Mouse (Mus musculus) left cerebral cortex, postnatal 4 days (tissue): ENCODE measurements at regions not wholly inside any gene's neighbourhood (a gene's known extent, or its start where the extent isn't known, plus 50 kb on each side); places are given as distances from the start of the nearest gene placed in this dataset.
"Not testable (repeated sequence)": the region's sequence is repeated elsewhere in the genome, so short reads cannot be mapped to it uniquely, and the experiment has no call there.

Source experiments
- DNase-seq: peaks from one replicate; pipeline ENCODE4 v3.0.0-alpha.2; 2022
- intact Hi-C: fragments of 180-260 bp; cut with DNase I; formaldehyde crosslinking; loops from one replicate; pipeline ENCODE4 v1.15.1; 2025

GRCm38 (mm10) chr17:10150403-10150689, 169.3 kb downstream of the Qk start:
- intact Hi-C loops, DNase-seq: not testable (repeated sequence)

DNA sequence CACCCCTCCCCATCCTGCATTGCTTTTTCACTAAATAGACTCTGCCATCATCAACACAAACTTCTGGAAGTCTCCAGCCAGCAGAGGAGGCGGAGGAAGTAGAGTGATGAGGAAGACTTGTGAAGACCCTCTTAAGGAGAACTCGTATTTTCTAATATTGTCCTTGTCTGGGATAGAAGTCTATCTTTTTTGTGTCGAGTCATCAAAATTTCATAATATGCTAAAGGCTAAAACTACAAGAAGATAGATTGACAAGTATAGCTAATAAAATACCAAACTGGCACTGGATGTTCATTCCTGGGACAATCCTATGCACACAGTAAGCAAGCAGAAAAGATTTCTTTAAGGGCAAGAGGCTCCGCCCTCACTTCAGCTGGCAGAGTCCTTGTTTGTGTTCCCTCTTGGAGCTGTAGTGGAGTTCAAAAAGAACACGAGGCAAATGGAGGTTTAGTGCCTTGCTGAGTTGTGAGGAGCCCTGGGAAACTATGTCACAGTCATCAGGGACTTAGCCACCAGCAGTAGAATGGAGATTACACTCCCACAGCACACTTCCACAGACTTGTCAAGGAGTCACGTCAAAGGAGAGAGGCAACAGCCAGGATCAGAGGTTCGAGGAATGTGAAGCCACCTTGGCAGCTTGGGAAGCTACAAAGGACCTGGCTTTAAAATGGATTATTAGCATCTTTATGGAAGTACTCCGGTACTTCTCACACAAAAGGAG, 169.8 kb downstream of the Qk start:
- DNase-seq: no peak
- intact Hi-C loops: no loop called here

DNA sequence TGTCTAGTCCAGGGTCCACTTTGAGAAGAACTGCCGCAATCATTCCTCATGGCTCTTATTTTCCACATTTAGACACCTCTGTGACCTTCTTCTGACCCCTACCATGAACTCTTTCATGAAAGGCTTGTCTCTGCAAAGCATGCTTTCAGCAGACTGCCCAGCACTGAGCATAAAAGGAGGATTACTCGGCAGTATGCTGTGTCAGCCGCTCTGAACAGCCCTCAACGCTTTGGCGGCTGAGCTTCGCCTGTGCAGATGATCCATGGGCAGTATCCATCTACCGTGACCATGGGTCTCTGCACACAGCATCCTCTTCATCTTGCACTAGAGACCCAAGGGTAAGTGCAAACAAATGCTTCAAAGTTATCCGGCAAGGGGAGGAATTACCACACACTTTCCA, 172.5 kb downstream of the Qk start:
- DNase-seq: no peak
- intact Hi-C loops: no loop called here

DNA sequence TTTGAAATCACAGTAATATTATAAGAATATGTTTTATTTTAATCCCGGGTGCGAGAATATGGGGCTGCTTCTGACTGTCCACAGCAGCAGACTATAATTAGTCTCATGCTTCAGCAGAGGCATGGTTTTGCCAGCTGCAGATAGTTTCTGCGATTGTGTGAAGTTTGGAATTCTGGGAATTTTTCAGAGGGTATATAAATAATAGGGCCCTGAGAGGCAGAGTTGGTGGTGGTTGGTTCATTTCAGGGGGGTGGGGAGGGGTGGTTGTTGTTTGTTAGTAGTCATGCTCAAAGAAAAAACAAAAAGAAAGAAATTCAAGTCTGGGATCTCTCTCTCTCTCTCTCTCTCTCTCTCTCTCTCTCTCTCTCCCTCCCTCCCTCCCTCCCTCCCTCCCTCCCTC, 173.1 kb downstream of the Qk start:
- intact Hi-C loops: no loop called here
- no peak for DNase-seq

- intact Hi-C loops: no loop called here
- no peak for DNase-seq
Observed at GRCm38 (mm10) chr17:10138847-10139246, 180.8 kb downstream of the Qk start.

DNA sequence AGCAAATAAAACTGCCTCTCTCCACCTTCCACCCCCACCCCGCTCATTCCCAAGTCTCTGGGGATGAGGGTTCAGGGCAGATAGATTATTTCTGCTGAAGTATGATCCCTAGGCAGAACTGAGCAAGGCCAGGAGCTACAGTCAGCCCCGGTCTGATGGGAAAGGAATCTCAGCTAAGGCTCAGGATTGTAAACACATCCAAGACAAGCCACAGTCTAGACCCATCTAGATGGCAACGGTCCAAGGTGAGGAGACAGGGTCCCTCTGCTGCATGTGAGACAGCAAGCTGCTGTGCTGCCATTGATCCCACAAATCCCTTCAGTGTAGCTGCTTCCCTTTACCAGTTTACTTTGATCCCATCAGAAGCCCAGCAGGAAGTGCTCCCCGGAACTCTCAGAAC, 181.3 kb downstream of the Qk start:
- intact Hi-C loops: no loop called here
- no peak for DNase-seq

GRCm38 (mm10) chr17:10135111-10135510, 184.5 kb downstream of the Qk start:
- no peak for DNase-seq
- intact Hi-C loops: no loop called here

- intact Hi-C loops: no loop called here
- no peak for DNase-seq
Observed at GRCm38 (mm10) chr17:10128591-10128990, 191.1 kb downstream of the Qk start.

DNA sequence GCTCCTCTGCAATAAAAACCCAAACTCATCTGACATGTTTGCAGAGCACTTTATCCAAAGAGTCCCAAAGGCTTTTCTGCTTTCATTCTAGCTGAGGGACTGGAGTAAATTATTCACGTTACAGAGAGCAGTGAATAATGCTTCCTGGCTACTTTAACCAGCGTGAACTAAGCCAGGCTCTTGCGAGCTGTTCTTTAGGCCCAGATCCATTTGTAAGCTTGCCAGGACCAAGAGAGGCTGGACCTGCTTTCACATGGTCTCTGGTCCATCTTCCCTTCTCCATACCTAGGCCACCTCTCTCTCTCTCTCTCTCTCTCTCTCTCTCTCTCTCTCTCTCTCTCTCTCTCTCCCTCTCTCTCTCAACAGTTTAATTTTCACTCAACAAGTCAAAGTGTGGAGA, 197.2 kb downstream of the Qk start:
- intact Hi-C loops: no loop called here

GRCm38 (mm10) chr17:10112118-10112517, 207.5 kb downstream of the Qk start:
- intact Hi-C loops: no loop called here
- DNase-seq: no peak

More for the DNA sequence above, 197.2 kb downstream of the Qk start:
- DNase-seq: no peak

DNA sequence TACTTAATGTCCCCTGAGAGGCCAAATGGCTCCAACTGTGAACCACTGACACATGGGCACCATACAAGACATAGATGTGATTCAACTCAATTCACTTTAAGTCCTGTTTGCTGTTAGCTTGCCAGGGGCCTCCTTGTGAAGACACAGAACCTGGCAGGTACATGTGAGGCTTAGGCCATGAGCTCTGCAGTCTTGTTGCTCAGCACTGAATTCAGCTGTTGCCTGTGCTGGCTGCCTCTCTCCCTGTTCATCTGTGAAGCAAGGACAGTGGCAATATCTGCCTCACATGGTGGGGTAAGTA, 209.3 kb downstream of the Qk start:
- intact Hi-C loops: no loop called here
- DNase-seq: no peak

DNA sequence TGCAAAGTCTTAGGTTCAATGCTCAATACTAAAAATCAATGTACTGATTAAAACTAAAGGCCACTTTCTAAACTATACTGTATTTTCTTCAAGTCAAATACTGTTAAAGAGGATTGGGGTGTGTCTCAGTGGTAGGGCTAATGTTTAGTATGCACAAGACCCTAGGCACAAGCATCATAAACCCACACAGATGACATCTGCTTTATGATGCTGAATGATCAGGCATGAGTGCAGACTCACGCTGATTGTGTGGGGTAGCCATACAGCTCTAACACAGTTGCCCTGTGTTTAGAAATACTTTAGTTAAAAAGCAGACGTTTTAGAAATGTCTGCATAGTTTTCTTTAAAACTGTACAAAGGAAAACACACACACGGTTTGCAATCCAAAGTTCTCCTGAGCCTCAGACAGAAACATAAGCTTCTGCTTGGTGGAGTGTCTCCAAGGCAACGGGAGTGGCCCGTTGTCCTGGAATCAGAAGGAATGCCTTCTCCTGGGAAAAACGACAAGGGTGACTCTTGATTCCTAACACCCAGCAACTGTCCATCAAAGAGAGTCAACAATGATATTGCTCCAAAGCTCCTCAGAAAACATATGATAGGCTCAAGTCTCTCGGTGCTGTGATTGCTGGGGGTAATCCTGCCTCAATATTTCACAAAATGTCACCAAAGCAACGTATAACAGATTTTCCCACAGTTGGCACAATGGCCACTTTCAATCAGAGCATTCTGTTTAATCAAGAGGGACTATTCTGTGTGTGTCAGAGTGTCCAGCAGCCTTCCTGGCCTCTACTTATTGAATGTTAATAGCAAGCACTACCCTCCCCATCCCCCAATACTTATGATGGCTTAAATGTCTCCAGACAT, 209.9 kb downstream of the Qk start:
- intact Hi-C loops: no loop called here

DNA sequence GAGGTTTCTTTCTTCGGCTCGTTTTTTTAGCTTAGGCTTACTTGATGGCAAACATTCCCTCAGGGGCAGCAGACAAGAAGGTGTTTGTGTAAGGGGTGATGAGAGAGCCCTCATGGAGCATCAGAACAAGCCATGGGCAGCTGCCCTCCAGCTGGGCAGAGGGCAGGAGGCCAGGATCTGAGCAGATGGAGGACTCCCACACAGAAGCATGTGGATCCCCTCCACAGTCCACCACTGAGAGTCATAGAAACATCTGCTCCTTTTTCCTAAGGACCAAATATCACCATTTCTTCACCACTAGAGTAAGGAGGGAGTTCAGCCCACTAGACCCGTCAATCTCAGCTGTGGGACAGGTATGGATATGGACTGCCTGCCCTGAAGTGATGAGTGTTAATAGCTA, 214.4 kb downstream of the Qk start:
- intact Hi-C loops: no loop called here
- DNase-seq: peak; percentile 79

More for the DNA sequence above, 209.9 kb downstream of the Qk start:
- no peak for DNase-seq

DNA sequence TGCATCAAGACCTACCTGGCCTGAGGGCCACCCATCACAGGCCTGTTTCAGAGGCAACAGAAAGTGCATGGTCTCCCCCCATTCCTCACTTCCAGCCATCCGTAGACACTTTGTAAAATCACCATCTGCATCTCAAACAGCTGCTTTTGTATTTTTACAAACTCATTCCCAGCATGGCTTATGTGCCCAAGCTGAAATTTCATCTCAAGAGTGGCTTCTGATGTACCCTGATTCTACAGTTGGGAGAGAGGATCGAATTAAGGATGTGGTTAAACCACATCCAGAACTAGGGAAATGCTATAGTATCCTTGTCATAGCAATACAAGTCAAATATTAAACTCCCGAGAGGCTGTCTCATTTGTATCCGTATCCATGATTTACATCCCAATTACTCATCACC, 221.5 kb downstream of the Qk start:
- intact Hi-C loops: no loop called here

DNA sequence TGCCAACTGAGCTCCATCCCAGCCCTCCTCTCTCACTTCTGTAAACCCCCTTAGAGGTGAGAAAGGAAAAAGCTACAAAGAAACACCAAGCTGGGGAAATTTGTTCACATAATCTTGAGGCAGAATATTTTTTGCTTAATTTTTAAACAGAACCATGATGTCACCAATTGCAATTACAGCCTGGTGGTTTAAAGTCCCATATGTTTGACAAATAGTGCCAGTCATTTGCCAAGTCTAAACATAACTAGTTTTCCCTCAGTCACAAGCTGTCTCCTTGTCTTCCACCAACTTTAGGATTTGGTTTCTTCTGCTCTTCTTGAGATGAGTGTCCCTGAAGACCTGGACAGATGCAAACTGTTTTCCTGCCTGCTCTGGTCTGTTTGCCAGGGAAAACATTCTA, 222.0 kb downstream of the Qk start:
- intact Hi-C loops: no loop called here
- DNase-seq: no peak

More for the DNA sequence above, 221.5 kb downstream of the Qk start:
- no peak for DNase-seq

DNA sequence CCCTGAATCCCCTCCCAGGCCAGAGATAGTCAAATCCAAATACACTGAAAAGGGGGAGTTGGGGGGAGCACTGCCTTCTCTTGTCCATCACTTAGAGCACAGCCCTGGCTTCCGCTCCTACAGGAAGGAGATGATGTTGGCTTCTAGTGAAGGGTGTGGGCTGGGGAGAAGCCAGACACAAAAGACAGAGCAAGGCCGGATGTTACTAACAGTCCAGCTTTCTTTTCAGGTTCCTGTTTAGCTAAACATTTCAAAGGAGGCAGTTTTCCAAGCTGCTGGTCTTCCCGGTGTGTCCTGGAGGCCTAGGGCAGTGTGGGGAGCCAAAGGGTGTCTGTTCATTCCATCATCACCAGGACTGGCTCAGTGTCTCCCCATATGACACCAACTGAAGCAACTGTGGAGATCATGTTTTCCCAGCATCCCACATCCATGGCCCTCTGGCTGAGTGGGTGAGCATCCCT, 223.8 kb downstream of the Qk start:
- no peak for DNase-seq
- intact Hi-C loops: no loop called here

DNA sequence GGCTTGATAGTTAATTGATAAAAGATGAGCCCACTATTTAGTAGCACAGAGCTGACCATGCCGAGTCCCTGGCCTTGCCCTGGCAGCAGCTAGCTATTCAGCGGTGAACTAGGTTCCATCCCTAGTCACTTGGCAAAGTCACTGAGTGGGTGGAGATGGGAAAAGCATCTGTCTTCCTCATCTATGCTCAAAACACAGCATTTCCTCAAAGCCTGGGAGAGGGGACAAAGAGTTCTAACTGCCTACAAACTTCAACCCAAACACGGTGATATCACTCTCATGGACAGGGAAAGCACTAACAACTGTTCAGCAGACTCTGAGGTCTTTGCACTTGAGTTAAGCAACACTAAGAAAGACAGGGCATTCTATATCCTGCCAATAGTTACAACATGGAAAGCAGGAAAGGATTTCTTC, 225.5 kb downstream of the Qk start:
- intact Hi-C loops: no loop called here
- DNase-seq: no peak

DNA sequence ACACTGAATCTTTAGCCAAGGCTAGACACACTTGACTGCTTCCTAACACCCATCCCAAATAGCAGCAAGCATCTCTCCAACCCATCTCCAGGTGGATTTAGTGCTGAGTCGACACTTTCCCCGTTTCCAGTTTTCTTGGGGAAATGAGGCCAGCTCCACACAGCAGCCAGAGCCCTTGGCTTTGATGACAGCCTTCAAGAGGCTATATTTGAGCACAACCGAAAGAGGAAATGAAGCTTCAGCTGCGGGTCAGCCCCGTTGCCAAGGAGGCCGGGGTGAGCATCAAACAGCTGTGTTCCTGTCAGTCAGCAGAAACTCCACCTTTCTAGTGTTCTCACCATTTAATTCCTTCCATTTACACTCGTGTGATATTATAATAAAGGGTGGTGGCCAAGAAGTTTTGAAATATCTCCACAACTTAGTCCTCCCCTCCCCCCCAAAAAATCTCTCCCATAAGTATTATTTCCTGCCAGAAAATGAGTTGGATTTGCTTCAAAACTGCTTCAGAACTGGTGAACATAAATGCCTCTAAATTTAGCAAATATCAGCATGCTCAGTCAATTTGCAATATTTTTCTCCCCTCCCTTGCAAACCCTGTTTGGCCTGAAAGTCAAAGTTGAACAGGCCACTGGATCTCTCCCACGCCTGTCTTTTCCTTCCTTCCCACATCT, 226.1 kb downstream of the Qk start:
- intact Hi-C loops: no loop called here
- DNase-seq: no peak

GRCm38 (mm10) chr17:10087192-10087886, 232.3 kb downstream of the Qk start:
- intact Hi-C loops: no loop called here
- no peak for DNase-seq

- intact Hi-C loops: no loop called here
- no peak for DNase-seq
Observed at GRCm38 (mm10) chr17:10086558-10086957, 233.1 kb downstream of the Qk start.

DNA sequence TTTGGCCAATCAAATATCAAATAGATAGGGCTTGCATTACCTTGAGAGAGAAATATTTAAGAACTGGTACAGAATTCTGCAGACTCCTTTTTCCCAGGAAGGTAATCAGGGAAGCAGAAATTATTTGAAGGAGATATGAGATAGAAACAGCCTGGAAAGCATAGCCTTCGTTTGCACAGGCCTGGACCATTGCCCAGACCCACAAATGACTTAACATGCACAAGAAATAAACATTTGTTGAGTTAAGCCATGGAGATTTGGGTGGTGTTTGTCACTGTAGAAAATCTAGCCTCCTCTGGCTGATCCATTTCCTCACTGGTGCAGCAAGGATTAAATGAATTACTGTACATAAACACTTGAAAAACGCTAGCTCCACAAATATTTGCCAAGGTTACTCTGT, 233.5 kb downstream of the Qk start:
- DNase-seq: no peak
- intact Hi-C loops: no loop called here
